Mouse (Mus musculus) monocyte, adult 2 months (primary cell): ENCODE results near the gene Lag3.

Experiments
- DNase-seq, 2 experiments: peaks; one replicate each; pipeline ENCODE4 v3.0.0; 2022; ENCODE audit warnings: low spot score in 2 of 2, low read depth in 1 of 2

Lag3 gene

DNA sequence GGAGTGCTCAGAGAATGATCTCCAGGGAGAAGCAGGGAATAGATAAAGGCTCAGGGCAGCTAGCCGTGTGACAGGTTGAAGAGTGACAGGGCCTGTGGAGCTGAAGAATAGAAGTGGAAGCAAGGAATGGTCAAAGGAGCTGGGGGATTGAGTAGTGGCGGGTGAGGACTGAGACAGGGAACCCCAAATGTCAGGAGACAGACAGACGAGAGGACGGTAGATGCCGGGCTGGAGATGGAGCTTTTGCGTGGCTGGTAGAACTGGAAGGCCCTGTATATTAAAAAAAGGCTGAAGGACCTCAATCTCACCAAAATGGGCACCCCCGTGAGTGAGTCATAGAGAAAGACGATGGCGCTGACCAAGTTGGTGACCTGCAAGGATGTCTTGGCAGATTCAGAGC, 51.0 kb downstream of the Lag3 start:
- DNase-seq: no peak

GRCm38 (mm10) chr6:124859725-124860124, 51.8 kb downstream of the Lag3 start:
- DNase-seq: peak; percentile 56 to 79

DNA sequence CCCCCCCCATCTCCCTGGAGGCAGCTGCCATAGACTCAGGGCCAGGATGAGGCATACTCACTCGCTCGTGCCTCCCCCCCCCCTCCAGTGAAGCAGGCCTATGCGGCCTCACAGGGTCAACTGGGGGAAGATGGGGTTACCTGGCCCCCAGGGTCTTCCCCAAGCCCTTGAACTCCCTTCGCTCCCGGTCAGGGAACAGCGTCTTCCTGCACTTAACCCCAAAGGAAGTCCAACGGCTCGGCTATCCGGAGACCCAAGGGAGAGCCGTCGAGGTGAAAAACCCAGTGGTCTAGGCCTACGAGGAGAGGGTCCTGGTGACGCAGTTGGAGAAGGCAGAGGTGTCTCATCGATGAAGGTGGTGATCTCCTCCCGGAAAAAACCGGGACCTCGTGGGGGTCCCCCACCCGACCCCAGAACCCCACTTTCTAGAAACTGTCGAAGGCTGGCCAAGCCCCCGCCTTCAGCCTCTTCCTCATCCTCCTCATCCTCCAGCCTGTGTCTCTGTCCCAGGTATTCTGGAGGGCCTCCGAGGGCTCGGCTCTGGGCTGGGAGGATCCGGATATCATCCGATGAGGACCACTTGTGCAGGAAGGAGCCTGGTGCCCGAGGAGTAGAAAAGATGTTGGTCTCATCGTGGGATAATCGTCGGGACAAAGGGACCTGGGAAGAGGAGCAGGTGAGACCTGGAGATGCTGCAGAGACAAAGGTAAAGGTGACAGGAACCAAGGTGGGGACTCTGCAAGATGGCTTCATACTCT, 52.8 kb downstream of the Lag3 start:
- no peak for DNase-seq

- DNase-seq: no peak
Measured at GRCm38 (mm10) chr6:124857840-124858530, 53.5 kb downstream of the Lag3 start.

DNA sequence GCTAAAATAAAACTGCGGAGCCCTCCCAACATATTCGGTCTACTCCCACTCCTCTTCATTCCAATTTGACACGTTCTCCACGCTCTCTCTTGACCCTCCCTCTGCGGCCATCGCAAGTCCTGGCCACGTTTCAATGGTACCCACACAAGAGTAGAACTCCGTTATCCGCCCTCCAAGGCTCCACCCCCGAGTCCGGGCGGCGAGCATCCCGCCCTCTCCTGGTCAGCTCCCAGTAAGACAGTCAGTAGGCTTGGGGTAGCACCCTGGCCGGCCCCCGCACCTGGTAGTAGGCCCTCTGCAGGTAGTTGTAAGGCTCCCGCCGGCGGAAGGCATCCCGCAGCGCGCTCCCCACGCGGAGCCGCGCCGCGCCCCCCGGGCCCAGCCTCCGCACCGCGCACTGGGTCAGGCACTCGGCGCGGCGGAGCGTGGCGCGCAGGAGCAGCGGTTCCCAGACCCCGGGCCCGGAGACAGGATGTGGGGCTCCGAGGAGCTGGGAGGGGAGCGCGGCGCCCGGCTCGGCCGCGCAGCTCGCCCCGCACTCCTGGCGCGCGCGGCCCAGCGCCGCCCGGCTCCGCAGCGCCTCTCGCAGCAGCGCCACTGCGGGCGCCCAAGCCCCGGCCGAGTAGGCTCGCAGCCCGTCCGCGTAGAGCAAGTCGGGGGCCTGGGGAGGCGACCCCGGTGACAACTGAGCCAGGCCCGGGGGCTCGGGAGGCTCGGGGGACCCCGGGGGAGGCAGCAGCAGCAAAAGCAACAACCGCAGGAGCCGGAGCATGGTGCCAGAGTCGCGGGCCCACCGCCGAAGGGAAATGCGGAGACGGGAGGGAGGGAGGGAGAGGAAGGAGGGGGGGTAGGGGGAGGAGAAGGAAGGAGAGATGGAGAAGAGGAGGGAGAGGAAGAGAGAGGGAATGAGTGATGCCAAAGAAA, 54.3 kb downstream of the Lag3 start, which contains the start of gene P3h3:
TSS of gene P3h3 (minus strand) at position 837 of the 924 bp plus-strand sequence.
- peak; percentile 31 to 66 for DNase-seq

DNA sequence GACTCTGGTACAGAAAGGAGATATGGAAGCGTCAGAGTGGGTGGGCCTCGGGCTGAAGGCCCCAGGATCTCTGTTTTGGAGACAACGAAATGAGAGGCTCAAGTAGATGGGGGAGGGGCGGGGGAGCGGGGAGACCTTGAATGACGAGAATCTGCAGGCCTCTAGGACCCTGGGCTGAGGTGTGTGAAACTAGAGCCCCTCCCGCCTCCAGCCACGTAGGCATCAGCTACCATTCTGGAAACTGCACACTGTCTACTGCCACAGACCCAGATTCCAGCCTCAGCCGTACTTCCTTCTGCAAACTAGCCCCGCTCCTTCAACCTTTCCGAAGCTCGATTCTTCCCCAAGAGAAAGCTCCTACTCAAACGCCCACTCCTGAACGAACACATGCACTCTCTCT, 55.2 kb downstream of the Lag3 start:
- DNase-seq: no peak

GRCm38 (mm10) chr6:124854647-124855046, 56.9 kb downstream of the Lag3 start:
- no peak for DNase-seq
